Mouse (Mus musculus): ENCODE data around the gene Stx12.
"Not testable (repeated sequence)": the region's sequence is repeated elsewhere in the genome, so short reads cannot be mapped to it uniquely, and the experiment has no call there.

The Stx12 gene

DNA sequence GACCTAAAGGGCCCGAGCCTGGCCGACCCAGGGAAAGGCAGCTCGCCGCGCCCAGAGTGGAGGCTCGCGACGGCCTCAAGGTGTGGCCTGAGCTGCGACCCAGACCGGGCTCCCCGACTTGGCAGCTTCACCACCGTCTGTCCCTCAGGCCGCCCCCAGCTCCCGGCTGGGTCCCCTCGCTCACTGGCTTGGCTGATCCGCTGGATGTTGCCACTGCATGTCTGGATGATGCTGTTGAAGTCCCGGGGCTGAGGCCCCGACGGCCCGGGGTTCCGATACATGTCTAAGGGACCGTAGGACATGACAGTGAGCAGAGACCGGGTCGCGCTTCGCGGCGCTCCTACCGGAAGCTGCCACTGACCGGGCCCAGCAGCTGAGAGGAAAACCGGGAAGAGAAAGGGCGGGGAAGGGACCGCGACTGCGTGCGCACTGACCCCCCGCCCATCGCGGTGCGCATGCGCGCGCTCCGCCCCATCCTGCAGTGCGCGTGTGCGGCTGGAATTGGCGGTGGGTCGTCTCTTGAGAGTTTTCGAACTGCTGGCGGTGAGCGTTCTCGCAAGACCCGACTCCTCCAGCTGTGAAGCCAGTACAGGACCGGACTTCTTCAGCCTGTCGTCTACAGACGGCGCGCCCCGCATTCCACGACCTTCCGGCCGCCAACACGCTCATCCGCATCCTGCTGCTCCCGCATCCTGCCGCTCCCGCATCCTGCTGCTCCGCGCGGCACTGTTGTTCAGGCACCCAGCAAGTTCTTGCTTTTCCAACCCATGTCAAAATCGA lies at the start of gene Stx12:
TSS of gene Stx12 (minus strand) at position 446 of the 780 bp plus-strand sequence.
- DNase-seq = peak; percentile 92

DNA sequence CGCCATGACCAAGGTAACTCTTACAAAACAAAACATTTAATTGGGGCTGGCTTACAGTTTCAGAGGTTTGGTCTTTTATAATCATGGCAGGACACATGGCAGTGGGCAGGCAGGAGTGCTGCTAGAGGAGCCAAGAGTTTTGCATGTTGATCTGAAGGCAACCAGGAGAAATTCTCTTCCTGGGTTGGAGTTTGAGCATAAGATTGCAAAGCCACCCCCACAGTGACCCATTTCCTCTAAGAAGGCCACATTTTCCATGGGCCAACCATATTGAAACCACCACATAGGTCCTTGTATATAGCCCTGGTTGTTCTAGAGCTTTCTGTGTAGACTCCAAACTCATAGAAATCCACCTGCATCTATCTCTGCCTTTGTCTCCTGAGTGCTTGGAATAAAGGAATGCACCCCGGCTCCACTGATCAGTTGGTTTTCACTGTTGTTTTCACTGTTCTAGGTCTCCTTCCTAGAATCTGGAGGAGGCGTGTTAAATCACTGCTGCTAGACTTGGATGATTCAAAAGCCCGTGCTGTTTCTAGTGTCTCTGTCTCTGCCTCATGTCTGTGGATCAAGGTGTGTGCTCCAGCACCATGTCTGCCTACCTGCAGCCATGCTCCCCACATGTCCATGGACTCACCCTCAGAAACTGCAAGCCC lies 48.6 kb upstream of the Stx12 start:
- DNase-seq = no peak

DNA sequence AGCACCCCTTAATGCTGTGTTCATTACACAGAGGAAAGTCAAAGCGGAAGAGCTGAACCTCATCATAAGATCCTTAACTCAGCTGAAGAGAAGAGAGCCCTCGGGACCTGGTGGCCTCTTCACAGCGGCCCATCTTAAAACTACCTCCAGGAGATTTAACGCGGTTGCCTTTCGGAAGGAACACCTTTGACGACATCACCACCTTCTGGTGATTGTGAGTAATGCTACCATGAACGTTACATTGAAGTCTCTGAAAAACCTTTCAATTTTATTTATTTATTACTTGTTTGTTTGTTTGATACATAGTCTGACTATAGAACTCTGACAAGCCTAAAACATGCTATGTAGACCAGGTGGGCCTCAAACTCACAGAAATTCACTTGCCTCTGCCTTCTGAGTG lies 46.5 kb upstream of the Stx12 start:
- DNase-seq = peak; percentile 80

DNA sequence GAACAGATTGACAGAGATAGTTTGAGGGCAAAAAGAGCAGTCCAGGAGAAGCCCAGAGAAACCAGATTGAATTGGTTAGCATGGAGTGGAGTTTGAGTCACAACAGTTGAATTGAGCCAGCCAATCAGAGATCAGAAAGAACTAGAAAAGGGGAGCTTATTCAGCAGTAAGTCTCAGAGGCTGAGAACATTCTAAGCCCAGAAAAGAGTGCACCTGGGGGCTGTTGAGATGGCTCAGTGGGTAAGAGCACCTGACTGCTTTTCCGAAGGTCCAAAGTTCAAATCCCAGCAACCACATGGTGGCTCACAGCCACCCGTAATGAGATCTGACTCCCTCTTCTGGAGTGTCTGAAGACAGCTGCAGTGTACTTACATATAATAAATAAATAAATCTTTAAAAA lies 42.2 kb upstream of the Stx12 start:
- DNase-seq = not testable (repeated sequence)

DNA sequence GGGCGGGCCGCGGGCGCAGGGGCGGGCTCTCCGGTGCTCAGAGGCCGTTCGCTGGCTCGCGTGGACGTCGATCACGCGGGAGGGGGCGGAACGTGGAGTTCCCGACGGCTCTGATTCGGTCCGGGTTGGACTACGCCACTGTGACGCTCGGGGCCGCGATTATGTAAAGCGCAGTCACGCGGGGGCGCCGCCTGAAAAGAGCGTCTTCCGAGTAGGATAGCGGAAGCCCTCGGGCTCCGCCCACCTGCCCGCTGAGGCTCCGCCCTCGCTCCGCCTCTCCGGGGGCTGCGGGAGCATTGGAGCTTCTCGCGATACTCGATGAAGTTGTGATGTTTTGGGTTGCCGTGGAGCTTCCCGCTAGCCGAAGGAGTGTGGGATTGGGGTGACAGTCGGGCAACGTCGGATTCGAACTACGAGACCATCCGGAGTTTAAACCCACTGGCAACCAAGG lies 38.3 kb upstream of the Stx12 start, which contains the start of gene Fam76a:
TSS of gene Fam76a (minus strand) at position 1 of the 451 bp plus-strand sequence.
- peak; percentile 100 for DNase-seq

DNA sequence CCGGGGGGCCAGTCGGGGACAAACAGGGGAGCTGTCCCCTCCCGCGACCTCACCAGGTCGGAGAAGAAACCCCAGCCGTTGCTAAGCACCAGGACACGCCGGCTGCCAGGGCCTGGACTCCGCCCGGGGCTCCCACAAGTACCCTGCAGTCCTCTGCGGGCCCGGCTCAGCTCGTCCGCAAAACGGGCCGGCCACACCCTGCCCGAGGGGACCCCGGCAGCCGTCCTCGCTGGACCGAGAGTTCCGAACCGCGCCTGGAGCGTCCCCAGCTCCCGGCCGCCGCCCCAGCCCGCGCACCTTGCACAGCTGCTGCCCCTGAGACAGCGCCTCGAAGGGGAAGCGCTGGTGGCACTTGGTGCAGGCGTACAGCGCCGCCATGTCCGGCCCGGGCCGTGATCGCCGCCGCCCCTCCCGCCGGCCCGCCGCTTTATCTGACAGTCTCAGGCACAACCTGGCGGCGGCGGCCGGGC lies 37.8 kb upstream of the Stx12 start:
- DNase-seq = peak; percentile 58

DNA sequence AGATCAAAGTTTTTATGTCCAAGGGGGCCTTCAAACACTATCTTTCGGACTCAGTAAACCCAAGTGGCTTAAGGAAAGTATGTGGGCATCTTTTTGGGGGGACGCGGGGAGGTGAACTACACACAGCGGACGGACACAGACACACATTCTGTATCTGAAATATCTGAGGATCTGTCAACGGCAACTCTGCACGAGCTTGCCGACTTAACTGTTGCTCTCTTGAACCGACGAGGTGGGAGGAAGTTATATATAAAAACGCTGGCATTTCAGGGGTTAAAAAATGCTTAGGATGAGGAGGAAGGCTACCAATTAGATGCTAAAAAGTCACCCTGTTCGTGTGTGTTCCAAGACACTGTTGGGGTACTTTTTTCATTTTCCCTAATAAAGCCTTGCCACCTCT lies 37.2 kb upstream of the Stx12 start:
- DNase-seq = no peak

DNA sequence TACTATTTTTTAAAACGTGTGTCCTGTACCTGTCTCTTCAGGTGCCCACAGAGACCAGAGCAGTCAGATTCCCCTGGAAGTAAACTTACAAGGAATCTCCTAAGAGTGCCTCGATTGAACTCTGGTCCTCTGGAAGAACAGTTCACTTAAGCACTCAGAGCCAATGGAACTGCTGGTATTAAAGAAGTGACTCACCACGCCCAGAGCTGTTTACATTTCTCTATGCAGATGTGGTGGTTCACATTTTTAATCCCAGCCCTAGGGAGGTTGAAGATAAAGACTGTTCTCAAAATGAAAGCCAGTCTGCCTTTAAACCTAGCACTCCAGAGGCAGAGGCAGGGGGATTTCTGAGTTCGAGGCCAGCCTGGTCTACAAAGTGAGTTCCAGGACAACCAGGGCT lies 35.9 kb upstream of the Stx12 start:
- no peak for DNase-seq

DNA sequence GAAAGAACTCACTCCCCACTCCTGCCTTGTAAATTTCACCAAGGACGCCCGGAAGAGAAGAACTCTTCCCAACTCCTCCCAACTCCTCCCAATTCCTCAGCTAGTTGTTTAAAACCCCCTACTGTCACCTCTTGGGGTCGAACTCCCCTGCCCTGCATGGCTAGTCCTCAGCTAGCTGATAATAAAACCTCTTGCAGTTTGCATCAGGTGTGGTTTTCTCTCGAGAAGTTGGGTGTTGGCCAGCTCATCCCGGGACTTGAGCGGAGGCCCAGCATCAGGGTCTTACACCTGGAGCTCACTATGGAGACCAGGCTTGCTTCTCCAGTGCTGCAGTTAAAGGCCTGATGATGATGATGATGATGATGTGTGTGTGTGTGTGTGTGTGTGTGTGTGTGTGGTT lies 34.2 kb upstream of the Stx12 start:
- not testable (repeated sequence) for DNase-seq

DNA sequence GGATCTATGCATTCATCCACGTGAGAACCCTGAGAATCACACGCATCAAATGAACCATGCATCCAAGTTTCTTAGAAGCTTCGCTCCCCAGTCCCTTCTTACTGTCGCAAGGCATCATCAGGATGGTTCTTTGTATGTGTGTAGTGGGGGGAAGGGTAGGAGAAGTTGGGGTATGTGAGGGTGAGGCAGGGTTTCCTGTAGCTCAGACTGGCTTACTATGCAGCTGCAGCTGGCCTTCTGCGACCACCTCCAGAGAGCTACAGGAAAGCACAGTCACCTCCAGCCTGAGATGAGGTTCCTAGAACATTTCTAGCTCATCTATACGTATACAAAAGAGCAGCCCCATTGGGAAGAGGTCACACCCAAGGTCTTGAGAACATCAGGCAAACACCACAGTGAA lies 27.8 kb upstream of the Stx12 start:
- no peak for DNase-seq

DNA sequence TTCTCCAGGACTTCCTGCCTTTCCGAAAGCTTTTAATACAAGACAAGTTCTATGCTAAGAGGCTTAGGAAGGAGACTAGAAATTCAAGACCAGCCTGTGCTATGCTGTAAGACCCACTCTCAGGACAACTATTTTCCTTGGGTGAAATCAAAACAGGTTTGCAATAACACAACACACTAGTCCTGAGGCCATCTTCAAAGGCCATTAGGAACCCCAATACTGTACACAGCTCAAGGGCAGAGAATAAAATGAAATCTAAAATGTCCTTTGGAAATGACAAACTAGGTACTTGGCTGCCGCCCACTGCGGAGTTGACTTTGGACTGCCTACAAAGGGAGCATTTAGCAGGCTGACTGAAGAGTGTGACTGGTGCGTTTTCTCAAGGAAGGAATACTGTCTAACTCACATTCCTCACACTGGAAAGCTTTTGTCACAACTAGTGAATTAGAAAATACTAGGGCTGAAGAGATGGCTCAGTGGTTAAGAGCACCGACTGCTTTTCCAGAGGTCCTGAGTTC lies 21.6 kb upstream of the Stx12 start:
- no peak for DNase-seq

DNA sequence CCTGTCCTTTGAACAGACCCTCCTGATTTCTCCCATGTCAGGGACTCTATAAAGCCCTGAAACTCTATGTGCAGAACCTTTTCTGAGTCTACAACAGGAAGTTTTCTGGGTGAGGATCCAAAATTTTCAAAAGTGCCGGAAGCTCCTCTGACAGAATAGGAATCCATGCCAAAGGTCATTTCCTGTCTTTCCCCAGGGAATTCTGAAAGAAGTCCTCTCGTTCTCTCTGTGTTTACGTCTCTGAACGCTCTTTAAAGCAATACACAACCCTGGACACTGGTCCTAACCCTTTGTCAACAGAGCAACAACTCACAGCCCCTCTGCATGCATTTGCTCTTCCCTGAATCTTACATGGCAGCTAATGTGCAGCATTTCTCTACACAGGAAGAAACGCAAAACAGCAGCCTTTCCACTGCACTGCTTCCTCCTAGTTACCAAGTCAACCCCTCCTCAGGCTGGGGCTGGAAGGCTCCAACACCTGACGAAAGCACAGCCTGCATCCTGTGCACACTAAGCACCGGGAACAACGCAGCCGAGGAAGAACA lies 20.5 kb upstream of the Stx12 start:
- peak; percentile 58 for DNase-seq

DNA sequence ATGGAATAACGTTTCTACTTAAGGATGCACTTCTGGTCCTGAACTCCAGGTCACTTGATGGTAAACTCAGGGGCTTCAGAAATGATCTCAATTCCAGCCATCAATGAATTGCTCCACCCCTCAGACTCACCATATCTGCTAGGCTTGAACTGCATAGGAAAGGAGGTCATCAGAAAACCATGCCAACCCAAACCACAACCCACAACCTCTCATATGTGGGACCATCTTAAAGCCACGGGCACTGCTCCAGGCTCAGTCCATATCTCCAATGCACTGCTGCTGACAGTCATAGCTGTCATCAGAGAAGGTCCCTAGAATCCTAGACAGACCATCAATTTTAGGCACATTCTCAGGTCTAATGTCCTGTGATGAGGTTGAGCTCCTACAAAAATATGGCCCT lies 19.8 kb upstream of the Stx12 start:
- no peak for DNase-seq

DNA sequence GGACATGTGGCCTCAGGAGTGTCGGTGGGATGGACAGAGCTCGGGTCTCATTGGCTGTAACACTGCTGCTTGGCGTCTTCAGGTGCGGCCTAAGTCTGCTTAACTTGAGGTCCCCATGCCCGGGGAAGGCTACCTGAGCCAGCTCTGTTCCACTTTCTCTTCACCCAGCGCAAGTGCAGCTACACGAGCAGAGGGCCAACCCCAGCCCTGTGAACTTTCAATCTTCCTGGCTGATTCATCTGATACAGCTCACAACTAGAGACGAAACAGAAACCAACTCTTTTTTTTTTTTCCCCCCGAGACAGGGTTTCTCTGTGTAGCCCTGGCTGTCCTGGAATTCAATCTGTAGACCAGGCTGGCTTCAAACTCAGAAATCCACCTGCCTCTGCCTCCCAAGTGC lies 13.9 kb upstream of the Stx12 start:
- no peak for DNase-seq

DNA sequence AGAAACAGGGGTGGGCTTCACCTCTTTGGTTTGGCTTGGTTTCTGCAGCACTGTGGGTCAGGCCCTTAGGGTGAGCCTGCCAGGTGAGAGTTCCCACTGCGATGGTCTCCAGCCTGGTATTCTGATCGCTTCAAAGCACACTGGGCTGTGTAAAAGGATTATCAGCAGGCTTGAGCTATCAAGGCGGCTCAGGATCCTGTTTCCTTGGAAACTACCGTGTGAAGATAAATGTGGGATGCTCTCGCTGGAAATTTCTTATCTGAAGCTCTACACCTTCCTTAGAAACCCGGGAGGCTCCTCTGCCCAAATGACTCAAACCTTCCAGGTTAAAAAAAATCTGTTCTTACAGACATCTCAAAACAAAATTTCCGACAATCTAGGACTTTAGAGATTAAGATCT lies 10.1 kb upstream of the Stx12 start:
- DNase-seq = no peak

DNA sequence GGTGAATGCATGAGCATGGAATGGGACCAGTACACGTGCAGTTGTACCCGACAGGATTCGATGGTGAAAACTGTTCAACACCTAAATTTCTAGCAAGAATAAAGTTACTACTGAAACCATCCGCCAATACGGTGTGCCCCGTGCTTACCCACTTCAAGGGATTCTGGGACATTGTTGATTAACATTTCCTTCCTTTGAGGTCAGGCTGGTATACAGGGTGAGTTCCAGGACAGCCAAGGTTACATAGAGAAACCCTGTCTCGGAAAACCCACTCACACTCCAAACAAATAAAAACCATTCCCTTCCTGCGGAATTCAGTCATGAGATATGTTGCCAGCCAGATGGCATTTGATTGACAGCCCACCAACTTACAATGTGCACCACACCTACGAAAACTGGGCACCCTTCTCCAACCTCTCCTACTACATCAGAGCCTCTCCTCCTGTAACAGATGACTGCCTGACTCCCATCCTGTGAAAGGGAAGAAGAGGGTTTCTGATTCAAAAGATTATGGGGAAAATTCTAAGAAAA lies 600 bp upstream of the Stx12 start:
- peak; percentile 52 for DNase-seq

DNA sequence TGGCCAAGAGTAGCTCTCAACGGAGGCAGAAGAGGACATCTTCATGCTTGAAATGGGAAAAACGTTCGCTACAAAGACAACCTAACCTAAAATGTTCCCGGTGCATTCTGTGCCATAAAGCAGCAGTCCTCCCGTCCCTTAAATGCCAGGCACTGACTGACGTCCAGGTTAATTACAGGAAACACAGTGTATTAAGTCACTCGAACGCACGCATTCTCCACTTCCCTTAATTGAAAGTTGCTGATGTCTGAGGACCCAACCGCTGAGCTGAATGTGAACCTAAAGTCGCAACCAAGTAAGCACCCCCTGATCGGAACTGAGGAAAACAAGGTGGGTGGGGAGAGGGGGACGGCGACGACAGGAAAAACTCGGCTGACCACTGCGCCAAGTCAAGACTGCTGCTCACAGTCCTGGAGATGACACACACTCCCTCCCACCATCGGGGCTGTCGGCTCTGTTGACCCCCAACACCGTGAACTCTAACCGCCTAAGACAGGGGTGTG lies 697 bp downstream of the Stx12 start:
- peak; percentile 28 for DNase-seq

DNA sequence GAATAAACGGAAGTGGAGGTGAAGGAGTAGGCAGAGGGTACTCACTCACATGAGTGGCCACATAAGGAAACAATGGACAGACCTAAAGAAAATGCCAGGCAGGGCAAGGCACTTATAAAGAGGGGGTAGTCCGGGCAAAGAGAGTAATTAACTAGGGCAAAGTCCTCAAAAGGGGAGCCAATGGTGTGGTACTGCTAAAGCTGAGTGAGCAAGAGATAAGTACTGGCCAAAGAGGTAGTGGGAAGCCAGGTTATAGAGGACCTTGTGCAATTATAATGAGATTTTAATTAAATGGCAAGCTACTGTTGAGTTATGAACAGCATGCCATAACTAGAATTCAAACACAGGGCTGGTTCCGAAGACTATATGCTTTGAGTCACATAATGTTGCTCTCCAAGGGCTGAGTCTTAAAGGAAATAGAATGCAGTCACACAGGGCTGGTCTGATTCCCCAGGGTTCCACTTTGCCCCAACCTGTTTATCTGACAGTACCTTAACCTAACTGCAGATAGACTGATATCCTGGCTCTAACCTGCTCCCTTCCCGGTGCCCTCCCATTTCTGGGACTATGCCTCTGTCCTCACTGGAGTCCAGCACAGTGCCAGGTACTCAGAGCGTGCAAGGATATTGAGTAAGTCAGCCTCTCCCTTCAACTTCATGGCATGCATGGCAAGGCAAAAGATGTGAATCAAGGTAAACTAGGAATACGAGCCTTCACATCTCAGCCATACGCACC lies 9.8 kb downstream of the Stx12 start:
- no peak for DNase-seq

DNA sequence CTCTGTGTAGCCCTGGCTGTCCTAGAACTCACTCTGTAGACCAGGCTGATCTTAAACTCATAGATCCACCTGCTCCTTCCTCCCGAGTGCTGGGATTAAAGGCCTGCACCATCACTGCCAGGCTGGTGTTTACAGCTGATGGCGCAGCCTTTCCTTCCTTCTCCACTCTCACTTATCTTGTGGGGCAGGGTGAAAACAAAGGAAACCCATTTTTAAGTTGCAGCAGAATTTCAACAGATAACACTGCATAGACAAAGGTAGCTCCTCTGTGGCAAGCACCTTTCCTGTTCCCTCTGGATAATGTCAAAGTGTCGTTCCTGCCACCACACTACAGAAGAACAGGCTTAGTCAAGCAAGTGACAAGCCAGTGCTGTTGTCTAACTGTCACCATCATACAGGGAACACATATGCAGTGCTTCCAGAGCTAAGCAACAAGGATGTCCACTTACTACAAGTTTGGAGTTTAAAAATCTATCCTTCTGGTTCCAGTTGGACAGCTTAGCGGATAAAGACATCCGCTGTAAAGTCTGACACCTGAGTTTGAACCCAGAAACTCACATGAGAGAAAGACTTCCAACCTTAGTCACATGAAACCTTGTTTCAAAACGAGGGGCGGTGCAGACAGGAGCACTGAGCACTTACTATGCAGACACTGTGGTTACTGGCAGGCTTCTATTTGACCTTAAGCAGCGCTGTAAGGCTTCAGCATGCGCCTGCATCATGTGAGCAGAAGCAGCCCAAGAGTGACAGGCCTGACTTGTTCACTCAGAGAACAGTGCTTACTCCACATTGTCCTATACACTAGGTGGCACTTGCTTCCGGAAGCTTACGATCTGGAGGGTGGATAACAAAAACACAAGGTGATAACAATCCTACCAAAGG lies 10.6 kb downstream of the Stx12 start:
- DNase-seq = peak; percentile 26

DNA sequence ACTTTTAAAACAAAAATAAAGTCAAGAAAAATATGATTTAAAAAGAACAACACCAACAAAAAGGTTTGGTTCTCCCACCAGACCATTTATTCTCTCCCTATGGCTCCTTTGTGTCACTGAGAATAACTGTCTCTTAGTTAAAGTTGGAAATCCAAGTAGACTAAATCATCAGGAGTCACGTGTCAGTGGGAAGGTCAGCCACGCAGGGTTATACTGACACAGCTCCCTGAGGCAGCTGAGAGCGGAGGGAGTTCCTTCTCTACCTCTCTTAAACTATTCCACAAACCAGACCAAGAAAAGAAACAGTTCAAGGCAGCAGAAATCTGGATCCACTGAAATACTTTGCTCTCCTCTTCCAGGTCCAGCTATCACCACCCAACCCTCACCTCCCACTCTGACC lies 13.2 kb downstream of the Stx12 start:
- no peak for DNase-seq

DNA sequence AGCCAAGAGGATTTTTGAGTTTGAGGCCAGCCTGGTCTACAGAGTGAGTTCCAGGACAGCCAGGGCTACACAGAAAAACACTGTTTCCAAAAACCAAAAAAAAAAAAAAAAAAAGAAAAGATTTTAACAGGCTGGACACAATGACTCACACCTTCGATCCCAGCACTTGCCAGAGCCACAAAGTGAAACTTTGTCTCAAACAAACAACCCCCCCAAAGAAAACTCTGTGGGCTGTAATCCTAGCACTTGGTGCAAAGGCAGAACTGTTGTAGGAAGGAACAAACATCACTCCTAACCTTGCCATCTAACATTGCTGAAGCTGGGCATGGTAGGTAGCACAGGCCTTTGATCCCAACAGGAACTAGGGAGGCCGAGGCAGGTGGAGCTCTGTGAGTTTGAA lies 19.5 kb downstream of the Stx12 start:
- no peak for DNase-seq

Data from lung, postnatal 36 days (tissue).